Mouse (Mus musculus) hindlimb bud, embryonic 11.5 days (tissue): ENCODE measurements around the gene Aaed1.

Source experiments
- DNase-seq: peaks from one replicate; pipeline ENCODE4 v3.0.0-alpha.2; 2012; ENCODE audit warnings: low read depth, low spot score; ENCODE audit errors: extremely low spot score

Aaed1 gene

DNA sequence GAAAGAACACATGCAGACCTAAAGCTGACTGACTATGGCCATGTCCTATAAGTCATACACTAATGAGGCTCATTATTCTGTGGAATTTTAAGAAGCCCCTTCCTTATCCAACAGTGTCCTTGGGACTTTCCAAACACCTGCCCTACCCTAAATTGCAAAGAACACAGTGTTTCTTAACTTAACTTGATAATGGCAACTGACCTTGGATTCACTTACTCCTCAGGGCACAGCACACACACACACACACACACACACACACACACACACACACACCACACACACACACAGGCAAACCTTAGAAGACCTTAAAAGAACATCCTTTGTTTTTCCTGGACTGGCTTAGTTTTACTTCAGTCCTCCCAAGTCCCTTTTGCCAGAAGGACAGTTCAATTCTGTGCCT lies 58.8 kb downstream of the Aaed1 start:
- DNase-seq: no peak

DNA sequence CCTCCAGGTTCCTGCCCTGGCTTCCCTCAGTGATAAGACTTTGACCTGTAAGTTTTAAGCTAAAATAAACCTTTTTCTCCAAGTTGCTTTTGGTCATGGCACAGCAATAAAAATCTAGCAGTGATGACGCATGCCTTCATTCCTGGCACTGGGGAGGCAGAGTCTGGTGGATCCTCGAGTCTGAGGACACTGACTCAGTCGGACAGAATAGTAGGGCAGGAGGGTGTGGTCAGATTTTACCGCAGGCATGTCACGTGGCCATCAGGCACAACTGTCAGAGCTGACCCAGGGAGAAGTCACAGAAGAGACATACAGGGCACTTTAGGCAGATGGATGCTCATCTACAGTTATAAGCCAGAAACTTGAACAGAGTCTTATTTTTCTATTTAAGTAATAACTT lies 60.4 kb downstream of the Aaed1 start:
- no peak for DNase-seq

DNA sequence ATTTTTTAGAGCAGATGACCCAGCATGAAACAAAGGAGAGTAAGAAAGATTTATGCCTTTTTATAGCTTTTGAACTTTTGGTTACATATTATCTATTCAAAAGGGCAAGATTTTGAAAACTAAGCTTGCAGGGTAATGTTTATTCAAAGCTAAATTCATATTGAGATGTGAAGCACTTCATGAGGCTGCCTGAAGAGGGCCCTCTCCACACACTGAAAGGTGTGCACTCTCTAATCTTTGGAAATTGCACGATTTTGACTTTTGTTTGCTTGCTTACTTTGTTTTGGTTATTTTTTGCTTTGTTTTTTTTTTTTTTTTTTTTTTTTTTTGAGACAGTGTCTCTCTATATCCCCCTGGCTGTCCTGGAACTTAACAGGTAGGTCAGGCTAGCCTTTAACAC lies 62.1 kb downstream of the Aaed1 start:
- no peak for DNase-seq

DNA sequence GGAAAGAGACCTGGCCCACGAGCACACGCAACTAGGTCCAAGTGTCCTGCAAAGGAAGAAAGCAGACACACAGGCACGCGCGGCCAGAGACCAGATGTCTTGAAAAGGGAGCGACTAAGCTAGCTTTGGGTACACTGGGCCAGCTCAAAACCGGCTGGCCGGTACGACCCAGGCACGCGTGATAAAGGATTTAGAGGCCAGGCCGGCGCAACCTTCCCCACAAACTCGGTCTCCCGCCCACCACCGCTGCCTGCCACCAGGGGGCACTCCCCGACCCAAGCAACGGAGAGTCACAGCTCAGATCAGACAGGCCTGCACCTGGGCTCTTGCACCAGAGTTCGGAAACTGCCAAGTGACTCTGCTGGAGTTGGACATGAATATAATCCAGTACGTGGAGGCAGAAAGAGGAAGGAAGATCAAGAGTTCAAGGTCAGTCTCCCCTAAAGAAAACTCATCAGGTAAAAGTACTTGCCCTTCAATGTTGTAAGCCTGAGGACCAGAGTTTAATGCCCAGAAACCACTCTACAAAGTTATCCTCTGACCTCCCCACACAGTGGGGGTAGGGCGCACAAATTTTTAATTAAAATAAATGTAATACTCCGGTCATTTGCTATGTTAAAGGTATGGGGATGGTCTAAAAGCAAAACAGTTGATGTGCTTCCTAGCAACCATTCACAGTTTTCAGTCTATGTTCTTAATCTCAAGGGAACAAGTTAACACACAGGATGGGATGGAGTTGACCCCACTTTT lies 63.6 kb downstream of the Aaed1 start:
- no peak for DNase-seq

DNA sequence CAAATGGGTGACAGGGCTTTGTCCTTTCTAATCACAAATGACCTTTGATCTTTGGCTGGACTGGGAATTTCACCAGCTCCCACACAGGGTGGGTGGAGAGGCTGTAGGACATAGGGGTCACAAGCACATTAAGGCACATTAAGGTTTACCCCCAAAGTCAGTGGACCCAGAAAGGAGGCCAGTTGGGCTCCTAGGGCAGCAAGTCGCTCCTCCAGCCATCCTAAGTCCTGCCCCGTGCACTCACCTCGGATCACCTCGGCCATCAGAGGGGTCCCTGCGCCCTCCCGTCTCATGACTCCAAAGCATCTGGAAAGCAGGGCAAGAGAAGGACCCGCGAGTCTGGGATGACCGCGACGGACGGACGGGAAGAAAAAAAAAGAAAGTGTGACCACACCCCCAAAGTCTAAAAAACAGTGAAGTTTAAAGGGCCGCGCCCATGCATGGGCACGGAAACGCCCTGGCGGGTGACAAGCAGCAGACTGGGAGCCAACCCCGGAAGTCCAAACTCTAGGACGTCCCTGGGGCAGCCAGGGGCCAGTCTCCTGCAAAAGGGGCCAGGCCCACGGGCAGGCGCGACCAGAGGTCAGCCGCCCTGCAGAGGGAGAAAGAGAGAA lies 64.2 kb downstream of the Aaed1 start:
- DNase-seq: no peak

DNA sequence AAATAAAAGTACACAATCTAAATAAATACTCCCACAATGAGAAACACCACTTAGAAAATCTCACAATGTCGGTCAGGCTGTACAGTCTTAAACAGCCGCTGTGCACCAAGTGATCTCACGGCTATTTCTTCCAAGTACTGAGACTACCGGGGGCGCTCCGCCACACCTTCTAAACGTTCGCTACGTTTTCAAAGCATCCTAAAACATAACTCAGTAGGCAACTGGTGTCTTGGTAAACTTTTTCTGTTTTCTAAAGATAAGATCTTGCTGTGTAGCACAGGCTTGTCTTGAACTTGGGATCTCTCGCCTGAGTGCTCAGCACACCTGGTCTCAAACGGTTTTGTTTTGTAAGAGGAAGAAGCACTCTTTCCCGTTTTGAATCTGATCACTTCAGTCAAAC lies 66.4 kb downstream of the Aaed1 start:
- no peak for DNase-seq

DNA sequence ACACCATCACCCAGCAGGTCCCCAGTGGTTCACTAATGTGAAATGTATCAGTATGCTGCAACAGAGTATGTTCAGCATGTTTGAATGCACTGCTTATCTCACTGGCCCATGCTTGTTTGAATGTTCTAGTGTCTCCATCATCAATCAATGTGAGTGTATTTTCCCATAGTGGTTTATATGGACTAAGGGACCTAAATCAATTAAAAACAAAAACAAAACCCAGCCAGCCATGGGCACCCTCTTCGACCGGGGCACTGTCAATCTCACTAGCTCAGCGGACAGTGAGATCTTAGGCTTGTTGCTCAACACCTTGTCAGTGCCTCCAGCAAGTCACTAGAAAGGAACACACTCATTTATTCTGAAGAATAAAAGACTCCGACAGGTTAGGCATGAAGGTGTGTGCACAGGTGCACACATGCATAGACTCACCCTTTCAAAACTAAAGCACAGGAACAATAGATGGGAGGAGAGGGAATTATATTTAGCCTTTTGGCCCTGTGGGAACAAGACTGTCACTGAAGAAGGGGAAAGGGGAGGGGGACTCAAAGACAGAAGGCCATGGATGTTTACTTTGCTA lies 67.7 kb downstream of the Aaed1 start:
- DNase-seq: no peak

DNA sequence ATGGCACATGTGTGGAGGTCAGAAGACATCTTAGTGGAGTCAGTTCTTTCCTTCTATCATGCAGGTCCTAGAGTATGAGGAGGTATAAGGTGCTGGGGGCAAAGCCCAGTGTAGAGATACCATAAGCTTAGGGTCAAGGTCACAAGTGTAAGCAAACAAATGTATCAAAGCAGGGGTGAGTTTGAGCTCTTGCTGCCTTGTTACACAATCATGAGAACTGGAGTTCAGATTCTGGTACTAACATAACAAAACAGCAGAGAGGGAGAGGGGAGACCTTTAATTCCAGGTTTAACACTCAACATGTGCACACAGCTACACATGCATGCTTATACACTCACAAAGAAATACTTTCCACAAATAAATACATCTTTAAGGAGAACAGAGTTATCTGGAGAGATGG lies 69.8 kb downstream of the Aaed1 start:
- DNase-seq: no peak

DNA sequence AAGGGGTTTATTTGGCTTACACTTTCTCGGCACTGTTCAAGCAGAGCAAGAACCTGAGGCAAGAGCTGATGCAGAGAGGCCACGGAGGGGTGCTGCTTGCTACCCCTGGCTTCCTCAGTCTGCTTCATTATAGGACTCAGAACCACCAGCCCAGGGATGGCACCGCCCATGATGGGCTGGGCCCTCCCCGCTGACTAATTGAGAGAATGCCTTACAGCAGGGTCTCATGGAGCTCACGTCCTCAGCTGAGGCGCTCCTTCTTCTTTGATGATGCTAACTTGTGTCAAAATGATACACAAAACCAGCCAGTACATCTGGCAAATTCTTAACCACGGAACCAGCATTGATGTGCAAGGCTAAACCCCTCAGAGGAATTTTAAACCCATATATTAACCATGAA lies 71.9 kb downstream of the Aaed1 start:
- DNase-seq: no peak

DNA sequence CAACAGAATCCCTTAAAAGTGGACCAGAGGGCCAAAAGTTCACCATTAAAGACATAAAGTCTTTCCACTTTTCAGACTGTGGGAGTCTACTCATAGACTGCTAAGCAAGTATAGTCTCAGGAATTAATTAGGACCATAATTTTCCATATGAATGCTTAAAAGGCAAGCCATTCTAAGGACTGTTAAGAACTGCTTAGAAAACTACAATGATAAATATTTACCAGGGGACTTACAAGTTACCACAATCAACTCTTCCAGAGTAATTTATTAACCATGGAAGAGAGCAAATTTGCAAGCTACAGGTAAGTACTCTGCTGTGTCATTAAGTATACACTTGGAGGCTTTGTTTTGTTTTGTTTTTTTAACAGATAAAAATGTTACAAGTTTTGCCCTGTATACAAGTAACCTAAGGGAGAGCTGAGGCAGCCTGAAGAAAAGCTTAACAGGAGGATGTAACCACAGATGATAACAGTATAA lies 74.8 kb downstream of the Aaed1 start:
- no peak for DNase-seq

DNA sequence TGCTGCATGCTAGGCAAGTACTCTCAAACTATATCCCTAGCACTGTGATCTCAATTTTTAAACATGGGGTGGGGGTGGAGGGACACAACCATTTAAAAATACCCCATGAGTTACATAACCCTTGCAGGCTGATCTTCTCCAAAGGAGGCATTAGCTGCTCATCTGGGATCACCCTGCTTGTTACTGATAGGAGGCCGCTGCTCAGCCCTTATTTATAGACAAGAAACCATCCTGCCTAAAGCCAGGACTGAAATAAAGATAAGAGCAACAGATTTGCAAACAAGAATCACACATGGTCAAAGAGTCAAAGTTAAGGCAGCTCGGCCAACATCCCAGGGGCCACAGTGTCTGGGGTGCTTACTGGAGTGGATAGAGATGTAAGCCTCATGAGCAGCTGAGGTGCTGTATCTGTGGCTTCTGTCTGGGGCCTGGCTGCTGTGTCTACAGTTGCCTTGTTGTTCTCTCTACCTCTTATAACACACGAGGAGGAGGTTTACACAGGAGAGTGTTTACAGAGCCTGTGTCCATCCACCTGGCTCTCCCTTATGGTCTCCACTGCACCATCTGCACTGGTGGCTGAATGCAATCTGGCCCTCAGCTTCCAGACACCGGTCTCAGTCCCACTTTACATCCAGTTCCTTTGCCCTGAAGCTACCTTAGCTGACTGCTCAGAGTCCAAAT lies 75.4 kb downstream of the Aaed1 start:
- DNase-seq: no peak

DNA sequence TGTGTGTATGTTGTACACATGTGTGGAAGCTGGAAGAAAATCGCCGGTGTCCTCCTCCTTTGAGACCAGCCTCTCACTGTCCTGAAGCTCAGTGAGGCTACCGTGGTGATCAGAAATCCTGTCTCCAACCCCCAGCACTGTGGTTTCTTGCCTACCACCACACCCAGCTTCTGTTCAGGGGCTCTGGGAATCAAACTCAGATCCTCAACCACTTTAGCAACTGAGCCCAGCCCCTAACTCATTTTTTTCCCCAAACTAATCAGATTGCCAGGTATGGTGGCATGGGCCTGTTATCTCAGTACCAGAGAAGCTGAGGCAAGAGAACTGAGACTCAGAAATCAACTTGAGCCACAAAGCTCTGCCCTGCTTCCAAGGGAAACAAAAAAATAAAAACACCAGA lies 76.7 kb downstream of the Aaed1 start:
- no peak for DNase-seq

DNA sequence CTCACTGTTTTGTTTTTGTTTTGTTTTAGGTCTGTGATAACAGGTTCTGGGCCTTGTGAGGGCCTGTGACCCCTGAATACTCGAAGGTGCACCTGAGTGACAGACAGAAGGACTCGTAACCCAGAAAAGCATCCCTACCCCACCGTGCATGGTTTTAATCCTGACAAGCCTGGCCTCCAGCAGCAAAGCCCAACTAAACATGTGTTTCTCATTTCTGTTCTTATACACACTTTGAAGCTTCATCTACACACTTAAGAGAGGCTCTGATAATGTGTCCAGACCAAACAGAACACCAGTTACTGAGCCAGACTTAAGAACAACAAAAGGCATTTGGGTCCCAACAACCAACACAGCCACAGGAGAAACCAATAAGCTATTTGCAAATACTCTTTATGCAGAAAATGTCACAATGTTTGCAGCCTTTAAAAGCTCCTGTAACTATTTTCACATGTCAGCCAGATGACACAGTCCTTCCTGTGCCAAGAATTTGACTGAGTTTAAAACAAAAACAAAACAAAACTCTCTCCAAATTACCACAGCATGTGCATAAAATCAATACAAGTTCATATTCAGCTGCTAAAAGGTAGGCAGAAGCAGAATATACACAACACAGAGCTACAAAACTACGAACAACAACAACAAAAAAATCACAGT lies 77.3 kb downstream of the Aaed1 start:
- no peak for DNase-seq

DNA sequence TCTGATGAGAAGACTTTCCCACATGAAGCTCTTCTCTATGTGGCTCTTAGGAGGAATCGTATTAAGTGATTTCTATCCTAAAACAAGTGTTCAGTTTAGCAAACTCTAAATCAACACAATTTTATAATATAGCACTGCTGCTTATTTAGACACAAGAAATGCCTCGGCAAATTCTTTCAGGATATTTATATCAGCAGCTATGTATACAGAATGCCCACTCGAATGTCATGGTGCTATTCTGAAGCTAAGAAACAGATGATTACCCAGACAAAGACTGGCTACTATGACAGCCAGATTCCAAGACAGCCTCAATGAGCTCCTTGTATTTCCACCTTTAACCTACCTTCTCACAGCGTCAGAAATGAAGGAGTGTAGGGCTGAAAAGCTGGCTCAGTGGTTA lies 79.4 kb downstream of the Aaed1 start:
- no peak for DNase-seq

DNA sequence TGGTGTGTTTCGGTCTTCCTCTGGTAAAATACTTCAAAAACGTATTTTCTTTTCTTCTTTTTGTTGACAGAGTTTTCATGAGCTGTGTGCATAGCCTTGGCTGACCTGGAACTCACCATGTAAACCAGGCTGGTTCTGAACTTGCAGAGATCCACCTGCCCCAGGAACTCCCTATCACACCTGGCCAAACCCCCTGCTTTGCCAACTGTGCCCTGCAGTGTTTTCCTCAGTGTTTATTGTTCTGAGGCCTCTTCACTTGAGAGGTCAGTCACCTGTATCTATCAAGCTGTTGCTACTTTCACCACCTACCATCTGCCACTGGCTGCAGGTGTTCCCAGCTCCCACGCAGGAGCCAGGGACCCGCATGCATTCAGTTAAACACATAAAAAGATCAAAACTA lies 85.8 kb downstream of the Aaed1 start:
- DNase-seq: no peak

DNA sequence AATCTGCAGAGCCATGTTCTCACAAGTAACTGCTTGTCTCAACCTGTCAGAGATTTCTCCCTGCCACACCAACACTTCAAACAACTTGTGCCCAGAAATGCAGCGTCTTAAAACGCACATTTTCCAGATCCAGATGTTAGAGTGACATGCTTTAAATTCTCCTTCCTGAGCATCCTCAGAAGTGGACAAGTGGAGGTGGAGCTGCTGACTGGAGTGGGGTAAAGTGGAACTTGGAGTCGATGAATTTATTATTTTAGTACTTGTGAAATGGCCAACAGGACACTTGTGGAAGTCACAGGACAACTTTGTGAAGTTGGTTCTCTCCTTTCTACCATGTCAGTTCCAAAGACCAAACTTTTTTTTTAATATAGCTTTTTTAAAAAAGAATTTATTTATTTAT lies 86.8 kb downstream of the Aaed1 start:
- no peak for DNase-seq
